Mouse (Mus musculus) retina, postnatal 7 days (tissue): ENCODE measurements at regions not wholly inside any gene's neighbourhood (a gene's known extent, or its start where the extent isn't known, plus 50 kb on each side); places are given as distances from the start of the nearest gene placed in this dataset.

ENCODE experiments used
- DNase-seq: peaks from one replicate; pipeline ENCODE4 v3.0.0-alpha.2; 2012; ENCODE audit warnings: low read depth, low spot score

DNA sequence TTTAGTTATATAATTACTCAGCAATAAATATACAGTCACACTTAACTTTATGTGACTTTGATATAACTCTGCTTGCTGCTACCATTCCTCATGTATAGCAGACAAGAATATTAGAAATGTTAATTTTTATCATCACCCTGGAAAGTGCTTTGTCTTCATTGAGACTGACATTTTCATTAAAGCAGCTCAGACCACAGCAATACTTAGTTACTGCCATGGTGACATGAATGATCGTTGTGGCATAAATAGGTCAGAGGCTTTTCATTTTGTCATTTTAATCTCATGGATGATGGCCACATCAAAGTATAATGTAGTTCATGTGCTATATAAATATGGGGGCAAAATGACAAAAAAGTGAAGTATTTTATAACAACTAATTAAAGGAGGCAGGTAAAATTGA is 498.1 kb downstream of the Slc22a22 start:
- no peak for DNase-seq

DNA sequence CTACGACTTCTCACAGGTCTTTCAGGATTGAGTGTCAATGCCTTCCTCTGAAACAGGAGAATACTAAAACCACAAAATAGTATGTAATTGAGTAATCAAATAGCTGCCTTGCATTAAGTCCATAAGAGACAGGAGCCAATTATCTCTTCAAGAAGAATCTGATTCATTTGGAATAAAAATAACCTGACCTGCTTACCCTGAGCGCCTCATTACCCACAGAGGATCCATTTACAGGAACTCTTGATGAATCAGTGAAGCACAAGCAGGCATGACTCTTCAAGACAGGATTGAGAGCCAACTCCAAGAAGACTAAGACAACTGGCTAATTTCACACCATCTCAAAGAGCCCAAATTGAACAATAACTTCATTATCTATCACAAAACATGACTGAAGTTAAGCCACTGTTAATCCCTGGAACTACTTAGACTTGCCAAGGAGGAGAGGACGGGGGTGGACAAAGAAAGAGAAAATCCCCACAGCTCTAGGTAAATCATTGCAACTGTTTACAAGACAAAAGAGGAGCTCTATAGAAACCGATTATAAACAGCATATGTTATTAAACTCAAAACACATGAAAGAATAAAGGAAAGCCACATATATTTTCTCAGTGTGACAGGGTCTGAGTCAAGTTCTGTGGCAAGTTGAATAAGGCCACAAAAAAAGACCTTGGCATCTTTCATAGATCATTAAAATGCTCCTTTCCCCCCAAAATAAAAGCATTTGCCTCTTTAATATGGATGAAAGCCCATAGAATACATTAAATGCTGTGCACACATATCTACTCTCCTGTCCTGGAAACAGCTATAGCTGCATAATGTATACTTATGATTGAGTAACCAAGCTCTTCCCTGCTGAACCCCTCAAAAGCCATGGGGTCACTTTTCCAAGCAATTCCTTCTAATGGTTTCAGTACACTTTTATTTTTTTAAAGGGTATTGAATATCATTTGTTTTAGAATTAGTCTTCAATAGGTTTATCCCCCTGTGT is 501.7 kb downstream of the Slc22a22 start:
- DNase-seq = no peak

DNA sequence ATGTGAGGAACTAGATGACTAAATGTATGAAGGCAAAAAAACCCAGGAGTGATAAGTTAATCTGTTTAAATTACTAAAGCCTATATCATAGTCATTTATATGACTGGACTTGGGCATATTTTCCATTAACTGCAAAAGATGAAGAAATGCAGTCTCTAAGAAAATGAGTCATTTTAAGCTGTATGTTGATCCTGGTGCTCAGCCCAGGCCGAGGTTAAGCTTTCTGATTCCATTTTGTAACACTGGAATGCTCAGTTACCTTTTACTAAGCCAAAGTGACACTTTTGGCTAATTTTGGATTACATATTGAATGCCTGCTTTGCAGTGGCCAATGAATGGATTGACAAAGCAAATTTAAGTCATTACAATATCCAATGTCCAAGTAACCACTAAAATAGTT is 507.3 kb downstream of the Slc22a22 start:
- no peak for DNase-seq

DNA sequence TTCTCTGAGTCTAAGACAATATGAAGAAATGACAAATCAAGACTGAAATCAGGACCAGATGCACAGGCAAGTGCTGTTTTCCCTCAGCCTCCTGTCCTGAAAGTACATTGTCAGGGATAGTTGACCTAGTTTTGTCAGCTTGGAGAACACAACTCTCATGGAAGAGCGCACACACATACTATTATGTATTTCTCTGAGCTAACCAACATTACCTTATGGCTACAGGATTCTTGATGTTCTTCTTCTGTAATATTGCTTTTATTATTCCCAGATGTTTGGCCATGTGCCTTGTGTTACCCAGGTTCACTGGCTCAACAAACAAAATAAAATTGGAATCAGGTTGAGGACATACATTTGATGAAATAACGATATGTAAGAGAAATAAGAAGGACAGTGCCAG is 521.1 kb downstream of the Slc22a22 start:
- no peak for DNase-seq

DNA sequence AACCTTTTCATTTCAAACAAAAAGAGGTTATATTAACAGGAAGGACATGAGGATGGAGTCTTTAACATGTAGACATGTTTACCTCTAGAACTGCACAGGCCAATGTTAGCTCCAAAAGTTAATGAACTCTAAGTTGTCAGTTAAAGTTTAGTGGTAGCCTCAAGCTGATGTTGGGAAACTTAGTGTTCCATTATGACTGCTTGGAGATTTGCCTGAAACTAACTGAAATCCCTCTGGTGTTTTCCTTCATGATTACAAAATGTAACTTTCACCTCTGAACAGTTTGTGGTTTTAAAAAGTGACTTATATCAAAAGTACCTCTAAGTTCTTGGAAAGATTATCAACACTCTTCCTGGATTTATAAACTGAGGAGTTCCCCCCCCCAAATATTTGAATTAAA is 525.2 kb downstream of the Slc22a22 start:
- no peak for DNase-seq

DNA sequence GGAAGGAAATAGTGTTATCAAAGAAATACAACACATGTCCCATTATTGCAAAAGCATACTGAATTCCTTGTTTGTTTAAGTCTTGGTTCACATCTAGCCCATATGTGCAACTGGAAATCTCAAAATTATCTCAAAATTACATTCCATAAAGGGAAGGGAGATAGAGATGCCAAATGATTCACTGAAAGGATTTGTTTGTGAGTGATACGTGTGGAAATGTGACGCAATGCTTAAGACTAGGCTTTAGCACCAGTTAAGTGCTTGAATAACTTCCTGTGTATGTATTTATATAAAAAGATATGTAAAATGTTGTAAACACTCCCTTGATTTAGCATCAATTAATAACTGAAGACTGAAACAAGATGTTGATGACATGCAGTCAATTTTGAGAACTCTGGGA is 526.6 kb downstream of the Slc22a22 start:
- DNase-seq = no peak

DNA sequence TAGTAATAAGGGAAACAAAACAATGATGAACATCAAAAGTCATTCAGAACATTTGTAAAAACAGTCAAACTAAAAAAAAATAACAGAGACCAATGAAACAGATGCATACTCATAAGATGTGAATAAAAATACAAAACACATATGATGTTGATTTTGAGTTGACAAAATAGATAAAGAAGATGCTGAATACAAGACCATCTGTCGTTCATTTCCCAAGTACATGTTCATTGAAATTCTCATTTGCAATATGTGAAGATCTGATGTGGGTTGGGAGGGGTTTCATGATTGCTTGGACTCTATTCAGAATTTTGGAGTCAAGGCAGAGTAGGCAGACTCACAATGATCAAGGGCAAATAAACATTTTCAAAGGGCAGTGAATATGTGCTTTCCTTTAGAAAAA is 536.5 kb downstream of the Slc22a22 start:
- no peak for DNase-seq

DNA sequence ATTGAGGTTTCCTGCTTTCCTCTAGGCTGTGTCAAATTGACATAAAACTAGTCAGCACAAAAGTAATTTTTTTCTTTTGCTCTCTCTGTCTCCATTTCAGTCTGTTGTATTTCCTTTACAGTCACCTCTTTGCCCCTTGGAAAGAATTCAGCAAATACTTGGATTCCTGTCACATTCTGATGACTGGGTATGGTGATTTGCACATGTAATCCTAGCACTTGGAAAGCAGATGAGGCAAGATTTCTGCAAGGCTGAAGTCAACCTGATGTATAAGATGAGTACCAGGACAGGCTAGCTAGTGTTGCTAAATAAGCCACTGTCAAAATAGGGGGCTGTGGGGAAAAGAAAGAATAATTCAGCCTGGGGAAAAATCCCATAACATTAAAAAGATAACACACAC is 580.9 kb downstream of the Slc22a22 start:
- no peak for DNase-seq

DNA sequence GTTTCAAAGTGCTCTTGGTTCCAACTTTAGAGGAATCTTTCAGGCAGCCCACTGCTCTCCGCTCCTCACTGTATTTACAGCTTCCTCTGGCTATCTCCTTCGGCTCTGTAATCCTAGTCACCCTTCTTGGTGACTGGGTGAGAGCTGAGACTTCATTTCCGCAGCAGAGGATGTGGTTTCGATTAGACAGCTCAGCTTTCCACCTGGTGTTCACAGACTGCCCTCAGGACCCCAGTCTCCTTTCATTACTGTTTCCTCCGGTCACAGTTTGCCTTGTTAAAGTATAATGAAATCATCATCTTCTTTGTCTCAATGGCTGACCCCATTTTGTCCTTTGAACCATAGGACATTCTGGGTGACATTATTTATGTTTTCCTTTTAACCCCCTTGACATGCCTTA is 595.9 kb downstream of the Slc22a22 start:
- DNase-seq = no peak

DNA sequence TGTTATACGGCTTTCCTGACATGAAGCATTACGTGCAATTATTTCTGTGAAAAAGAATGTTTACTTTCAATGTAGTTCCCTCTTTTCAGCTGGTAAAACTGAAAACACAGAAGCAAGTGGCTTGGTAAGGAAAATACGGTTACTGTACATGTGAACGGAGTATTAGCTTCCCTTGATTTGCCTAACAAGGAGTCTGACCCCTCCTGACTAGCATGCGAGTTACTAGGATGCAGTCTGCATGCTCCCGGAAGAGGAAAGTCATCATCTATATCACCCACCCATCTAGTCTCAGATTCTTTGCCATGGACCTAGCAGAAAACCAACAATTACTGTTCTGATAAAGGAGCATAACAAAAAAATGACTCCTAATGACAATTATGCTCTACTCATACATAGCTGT is 611.5 kb downstream of the Slc22a22 start:
- DNase-seq = no peak

DNA sequence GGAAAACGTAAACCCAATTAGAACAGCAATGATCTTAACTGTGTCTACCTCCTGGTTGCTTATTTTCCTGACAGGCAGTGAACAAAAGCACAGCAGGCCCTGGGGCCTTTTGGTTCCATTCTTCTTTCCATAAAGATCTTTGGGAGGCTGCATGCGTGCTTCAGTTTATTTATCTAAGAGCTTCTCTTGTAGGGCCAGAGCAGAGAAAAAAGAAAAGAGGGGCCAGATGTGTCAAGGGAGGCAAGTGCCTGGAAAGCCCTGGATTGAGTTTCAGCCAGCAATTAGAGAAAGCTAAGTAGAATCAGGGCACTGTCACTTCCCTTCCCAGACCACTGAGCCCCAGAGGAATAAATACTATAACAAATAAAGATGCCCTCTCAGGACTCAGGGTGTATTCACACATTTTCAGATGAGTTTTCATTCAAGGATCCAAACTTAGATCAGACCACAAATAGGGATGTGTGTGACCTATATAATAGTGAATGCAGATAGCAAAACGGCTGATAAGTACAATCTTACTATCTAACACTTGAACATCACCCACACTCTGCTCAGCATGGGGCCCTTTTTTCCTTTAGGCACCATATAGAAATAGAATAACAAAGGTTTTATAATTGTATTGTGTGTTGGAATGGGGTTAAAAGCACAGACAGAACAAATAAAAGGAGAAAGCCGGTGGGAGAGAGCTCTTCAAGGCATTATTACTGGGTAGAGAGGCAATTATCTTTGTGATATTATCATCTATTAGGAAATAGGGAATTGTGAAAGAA is 612.2 kb downstream of the Slc22a22 start:
- DNase-seq = no peak

DNA sequence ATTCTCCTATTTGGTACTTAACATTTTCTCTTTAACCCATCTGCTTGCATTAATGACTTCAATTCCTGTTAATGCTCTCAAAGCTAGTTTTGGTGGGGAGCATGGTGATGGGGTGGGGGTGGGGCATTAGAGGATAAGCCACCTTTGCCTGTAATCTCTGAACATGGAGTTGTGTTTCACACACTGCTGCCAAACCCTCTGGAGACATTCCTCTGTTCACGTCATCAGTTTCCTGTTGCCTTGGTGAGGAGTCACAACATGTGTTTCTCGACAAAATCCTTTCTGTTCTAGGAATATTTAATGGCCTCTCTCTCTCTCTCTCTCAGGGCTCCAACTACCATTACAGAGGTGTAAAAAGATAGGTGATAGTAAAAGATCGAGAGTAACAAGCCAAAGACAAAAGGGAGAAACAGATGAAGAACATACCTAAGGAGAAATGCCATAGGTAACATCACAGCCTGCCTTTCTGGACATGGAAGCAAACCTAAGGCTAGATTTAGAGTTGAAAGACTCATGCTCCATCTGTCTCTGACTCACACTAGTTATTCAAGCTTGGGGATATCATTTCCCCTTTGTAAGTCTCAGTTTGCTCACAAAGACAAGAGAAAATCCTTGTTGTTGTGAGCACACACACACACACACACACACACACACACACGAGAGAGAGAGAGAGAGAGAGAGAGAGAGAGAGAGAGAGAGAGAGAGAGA is 618.6 kb downstream of the Slc22a22 start:
- DNase-seq = no peak

DNA sequence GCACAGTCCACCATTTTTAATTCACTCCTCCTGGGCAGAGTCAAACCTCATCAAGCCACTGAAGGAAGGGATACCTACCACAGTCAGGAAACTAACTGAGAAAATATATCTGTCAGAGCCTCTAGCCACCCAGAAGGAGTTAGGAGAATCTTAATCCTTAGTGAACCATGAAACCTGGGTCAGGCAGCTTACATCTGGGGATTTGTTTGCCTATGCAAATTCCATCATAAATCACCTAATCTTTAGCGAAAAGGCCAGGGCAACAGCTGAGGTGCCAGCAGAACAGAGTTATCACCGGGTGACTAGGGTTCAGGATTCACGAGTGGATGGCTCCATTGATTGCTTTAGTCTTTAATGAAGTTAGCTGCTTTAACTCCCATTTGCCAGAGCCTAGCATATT is 619.3 kb downstream of the Slc22a22 start:
- DNase-seq = no peak

DNA sequence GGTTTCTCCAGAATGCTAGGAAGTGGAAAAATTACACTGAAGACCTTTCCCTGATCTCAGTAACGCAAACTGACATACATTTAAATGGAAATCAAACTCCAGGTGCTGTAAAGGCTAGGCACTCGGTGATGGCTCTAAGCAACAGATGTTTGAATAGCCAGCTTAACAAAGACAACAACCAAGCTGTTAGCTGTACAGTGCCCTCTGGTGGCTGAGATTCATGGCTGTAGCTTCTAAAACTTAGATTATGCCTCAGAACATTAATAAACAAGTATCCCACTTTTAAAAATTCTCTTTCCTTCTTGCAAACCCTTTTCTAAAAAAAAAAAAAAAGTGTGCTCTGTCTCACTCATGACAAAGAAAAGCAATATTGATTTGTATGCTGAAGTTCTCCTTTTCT is 621.4 kb downstream of the Slc22a22 start:
- peak; percentile 44 for DNase-seq

DNA sequence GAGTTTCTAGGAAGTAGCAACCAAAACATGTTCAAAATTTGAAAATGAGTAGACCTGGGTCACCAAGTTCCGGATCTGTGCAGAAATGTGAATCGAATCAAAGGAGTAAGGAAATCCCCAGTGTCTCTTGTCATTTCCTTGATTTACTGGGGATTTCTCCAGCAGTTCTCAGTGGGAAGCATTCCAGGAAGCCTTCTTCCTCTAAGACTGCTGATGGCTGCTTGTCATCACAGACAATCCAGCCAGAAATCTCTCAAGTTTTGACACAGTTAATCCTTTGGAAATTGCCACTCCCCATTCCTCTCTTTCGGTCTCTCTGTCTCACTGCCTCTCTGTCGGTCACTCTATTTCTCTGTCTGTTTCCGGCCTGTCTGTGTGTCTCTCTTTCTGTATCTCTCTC is 624.3 kb downstream of the Slc22a22 start:
- no peak for DNase-seq

DNA sequence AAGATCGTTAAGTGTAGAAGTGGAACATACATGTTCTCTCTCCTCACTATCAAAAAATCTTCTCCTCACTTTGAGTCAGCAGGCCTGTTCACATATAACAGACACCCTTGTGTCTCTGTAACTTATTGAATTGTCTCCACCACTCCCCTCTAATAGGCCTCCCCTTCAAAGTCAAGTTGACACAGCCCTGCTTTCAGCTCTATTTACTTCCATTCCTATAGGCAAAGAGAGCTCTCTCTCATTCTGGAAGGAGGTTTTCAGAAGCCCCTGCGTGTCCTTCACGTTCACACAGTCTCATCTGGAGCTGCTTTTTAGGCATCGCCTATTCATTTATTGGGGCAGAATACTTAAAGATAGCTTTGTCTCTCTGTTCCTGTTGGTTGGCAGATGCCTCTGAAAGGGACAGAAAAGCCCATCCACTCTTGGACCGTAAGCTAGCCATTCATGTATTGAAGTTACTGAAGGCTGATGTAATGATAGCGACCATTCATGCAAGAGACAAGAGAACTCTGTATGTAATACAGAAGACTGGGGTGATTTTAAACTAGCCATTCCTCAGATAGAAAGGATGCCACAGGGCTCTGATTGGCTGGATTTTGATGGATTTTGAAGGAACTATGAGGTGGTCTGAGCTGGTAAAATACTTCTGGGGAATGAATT is 629.8 kb downstream of the Slc22a22 start:
- DNase-seq = no peak

DNA sequence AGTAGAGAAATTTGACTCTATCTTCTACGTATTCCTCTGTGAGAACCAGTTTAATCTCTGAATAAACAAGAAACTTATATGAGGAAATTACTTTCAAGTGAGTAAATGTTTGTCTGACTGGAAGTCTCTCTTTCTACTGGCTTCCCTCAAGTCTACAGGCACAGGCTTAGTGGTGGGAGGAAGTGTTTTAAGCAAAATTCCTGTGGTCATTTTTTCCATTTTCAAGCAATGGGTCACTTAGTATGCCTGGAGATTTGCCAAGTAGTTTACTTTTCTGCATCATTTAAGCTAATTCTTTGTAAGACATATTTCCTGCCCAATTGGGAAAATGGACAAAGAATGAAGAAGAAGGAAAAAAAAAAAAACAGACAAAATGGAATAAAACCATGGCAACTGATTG is 632.9 kb downstream of the Slc22a22 start:
- DNase-seq = no peak

DNA sequence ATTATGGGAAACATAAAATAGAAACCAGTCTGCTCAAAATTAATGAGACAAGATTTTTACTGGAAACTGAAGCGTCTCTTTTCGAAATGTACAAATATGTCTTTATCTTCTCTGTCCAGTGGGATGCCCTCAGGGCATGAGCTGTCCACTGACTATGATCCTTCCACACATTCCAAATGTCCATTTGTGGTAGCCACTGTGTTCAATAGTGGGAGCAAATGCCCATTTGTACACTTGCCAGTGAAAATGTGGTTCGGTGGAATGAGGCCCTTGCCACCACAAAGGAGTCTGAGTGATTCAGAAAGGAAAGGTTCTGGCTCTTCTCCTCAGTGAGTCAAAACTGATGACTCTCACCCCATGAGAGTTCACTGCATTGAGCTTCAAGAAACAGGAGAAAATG is 635.9 kb downstream of the Slc22a22 start:
- DNase-seq = no peak

DNA sequence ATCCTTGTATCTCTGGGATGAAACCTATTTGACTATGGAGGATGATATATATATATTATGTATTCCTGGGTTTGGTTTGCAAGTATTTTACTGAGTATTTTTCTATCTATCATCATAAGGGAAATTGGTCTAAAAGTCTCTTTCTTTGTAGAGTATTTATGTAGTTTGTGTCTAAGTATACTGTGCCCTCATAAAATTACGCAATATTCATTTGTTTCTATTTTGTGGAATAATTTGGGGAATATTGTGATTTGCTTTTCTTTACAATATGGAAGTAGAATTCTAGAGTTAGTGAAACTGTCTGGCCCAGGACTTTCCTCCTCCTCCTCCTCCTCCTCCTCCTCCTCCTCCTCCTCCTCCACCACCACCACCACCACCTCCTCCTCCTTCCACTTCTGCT is 640.1 kb downstream of the Slc22a22 start:
- no peak for DNase-seq

DNA sequence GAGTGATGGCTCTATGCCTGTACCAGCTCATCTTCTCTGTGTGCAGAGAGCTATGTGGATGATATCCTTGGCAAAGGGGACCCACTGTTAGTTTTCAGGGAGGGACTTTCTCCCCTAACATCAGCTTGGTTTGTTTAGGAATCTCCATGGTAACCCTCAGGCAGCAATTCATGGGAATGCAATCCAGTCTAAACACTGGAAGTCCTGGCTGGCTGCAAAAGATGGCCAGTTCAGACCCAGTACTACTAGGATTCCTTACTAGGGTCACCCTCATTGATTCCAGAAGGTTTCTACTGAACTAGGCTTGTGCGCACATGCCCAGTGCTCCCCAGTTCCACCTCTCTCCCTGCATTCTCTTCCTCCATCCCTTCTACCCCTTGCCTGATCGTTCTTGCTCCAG is 642.8 kb downstream of the Slc22a22 start:
- DNase-seq = no peak

DNA sequence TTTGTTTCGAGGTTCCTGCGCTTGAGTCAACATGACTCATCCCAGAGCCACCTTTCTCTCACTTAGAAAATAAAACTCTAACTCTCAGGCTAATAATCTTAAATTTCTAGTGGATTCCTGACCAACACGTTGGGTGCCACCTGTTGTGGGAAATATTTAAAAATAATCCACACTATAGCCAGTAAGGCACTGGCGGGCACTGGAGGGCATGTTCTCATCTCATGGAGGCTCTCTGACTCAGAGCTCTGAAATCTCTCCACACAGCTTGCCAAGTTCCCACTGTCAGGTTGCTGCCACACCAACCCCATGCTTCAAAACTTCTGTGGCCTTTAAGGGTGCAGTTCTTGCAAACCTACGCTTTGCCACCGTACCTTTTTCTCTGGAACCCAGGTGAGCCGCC is 644.8 kb downstream of the Slc22a22 start:
- no peak for DNase-seq
